Mouse (Mus musculus) urinary bladder, postnatal 25 days (tissue): ENCODE results near the gene Arrb1.

Experiments
- DNase-seq: peaks from one replicate; pipeline ENCODE4 v3.0.0; 2022; ENCODE audit warnings: low spot score

Gene Arrb1

DNA sequence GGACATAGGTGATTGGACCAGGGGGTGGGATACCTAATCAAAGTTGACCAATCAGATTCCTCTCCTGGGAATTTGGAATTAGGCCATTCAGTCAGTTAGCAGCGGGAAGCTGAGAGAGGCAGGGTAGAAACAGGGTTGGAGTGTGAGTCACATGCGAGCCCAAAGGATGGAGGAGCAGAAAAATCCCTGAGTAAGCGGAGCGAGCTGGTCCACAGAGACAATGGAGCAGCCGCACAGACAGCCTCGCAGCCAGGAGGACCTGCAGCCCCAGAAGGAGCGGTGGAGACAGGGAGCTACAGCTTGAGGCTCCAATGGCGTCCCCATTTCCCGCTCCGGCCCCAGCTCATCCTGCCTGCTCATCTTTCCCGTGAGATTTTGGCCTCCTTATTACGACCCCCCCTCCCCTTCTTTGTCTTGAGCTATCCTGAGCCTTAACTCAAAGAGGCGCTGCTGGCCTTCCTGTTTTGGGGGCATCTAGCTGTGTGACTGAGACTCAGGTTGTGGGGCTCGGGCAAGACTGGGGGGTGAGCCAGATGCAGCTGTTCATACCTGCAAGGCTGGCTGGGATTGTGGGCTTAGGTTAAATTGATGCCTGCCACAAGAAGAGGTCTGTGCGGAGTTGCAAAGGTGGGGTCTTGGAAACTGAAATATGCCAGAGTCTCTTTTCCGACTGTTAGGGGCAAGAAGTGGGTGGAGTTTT, 44.4 kb downstream of the Arrb1 start:
- DNase-seq: no peak

DNA sequence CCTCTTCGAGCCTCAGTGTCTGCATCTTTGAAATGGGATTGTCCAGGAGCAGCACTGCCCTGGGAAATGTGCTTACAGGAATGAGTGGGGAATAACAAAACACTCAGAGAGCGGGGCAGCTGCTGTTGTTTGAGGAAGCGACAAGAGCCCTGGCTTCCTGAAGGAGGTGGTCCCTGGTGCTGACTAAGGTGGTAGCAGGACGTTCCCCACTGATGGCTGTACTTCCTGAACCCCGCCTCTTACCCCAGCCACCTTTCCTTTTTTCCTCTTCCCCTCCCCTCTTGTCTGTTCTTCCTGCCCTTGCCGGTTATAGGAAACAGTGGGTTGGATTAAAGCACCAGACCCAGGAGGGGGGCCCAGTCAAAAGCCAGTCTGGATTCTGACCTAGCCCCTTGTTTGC, 45.0 kb downstream of the Arrb1 start:
- no peak for DNase-seq

GRCm38 (mm10) chr7:99582306-99582705, 47.0 kb downstream of the Arrb1 start:
- DNase-seq: no peak

- DNase-seq: no peak
These were observed 47.6 kb downstream of the Arrb1 start for GRCm38 (mm10) chr7:99582867-99583266.

GRCm38 (mm10) chr7:99583625-99584024, 48.4 kb downstream of the Arrb1 start:
- no peak for DNase-seq

GRCm38 (mm10) chr7:99585976-99586375, 50.7 kb downstream of the Arrb1 start:
- DNase-seq: no peak

DNA sequence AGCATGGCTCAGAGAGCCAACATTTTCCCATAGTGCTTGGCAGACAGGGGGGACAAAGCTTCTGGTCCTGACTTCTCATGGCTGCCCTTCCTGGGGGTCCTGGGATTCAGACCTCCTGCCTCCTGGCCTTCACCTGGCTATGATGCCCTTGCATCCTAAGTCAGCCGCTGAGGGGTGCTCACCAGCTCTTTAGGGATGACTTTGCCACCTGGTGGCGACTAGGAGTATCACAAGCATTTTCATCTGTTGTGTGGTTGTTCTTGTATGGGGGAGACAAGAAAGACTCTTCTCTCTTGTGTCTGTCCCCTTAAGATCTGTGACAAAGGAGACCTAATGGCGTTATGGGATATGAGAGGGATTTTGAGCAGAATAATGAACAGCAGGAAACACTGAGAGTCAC, 54.8 kb downstream of the Arrb1 start:
- DNase-seq: peak; percentile 57

- DNase-seq: no peak
These were observed 55.4 kb downstream of the Arrb1 start for GRCm38 (mm10) chr7:99590646-99591045.

- DNase-seq: no peak
These were observed 57.4 kb downstream of the Arrb1 start for GRCm38 (mm10) chr7:99592669-99593068.

DNA sequence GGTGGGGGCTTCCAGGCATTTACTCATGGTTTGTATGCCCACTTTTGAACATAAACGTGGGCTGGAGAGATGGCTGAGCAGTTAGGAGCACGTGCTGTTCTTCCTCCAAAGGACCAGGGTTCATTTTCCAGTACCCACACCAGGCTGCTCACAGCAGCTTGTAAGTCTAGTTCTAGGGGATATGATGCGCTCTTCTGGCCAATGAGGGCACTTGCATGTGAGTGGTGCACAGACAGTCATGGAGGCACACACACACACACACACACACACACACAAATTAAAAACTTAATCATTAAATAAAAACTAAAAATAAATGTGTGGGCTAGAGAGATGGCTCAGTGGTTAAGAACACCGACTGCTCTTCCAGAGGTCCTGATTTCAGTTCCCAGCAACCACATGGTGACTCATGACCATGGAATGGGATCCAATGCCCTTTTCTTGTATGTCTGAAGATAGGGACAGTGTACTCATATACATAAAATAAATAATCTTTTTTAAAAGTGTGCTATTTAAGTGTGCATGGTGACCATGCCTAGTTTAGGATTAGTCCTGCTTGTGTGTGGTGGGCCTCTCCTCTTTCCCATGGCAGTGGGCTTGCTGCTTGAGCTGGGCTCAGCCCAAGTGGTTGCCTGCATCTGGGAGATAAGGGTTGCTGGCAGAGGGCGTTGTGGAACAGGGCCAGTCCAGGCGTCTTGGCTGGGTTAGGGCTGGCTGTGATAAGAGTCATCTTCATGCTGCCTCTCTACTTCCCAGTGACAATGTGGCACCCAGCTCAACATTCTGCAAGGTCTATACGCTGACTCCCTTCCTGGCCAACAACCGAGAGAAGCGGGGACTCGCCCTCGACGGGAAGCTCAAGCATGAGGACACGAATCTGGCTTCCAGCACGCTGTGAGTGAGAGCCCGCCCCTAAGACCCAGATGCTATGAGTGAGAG, 58.9 kb downstream of the Arrb1 start:
- DNase-seq: no peak

DNA sequence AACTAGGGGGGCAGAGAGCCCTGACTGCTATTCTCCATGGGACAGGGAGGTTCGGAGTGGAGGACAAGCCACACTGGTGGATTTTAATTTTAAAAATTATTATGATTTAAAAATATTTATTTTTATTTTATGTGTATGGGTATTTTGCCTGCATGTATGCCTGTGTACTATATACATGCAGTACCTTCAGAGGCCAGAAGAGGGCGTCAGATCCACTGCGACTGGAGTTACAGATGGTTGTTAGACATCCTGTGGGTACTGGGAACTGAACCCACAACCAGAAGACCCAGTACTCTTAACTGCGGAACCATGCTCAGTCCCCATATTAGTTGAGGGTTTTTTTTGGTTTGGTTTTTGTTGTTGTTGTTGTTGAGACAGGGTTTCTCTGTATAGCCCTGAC, 63.5 kb downstream of the Arrb1 start:
- no peak for DNase-seq

GRCm38 (mm10) chr7:99603875-99604662, 68.8 kb downstream of the Arrb1 start:
- DNase-seq: no peak

- no peak for DNase-seq
These were observed 69.8 kb downstream of the Arrb1 start for GRCm38 (mm10) chr7:99605058-99605457.

GRCm38 (mm10) chr7:99606303-99606702, 71.0 kb downstream of the Arrb1 start:
- no peak for DNase-seq

- no peak for DNase-seq
These were observed 71.5 kb downstream of the Arrb1 start for GRCm38 (mm10) chr7:99606766-99607165.

GRCm38 (mm10) chr7:99607632-99608031, 72.4 kb downstream of the Arrb1 start:
- no peak for DNase-seq

GRCm38 (mm10) chr7:99618264-99618663, 83.0 kb downstream of the Arrb1 start:
- no peak for DNase-seq

DNA sequence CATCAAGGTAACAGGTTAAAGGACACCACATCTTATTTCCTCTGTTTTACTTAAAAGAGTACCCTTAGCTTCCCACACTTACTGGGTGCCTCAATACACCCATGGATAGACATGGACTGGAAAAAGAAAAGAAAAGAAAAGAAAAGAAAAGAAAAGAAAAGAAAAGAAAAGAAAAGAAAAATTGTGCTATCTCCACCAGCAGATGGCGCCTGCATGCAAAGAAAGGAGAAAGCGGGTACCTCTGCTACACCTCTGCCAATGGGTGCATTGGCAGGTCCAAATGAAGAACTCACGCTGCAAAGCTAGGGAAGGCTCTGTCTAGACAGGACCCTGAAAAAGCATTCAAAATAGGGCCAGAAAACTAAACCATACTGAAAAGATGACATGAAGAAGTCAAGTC, 83.6 kb downstream of the Arrb1 start:
- peak; percentile 26 for DNase-seq

GRCm38 (mm10) chr7:99625722-99626375, 90.6 kb downstream of the Arrb1 start:
- peak; percentile 89 for DNase-seq

- peak; percentile 36 for DNase-seq
These were observed 91.4 kb downstream of the Arrb1 start, which contains the start of gene Tpbgl for GRCm38 (mm10) chr7:99626376-99627270. Gene Tpbgl (minus strand): TSS chr7:99627103.

GRCm38 (mm10) chr7:99627366-99627765, 92.1 kb downstream of the Arrb1 start:
- no peak for DNase-seq
